Mouse (Mus musculus) gastrocnemius, postnatal 14 days (tissue): ENCODE measurements around the gene Bcl9l. TPM values are rescaled to one million over a fixed set of nuclear protein-coding genes. Genes with fewer than 3 reads are reported as not detected.
A peak's percentile ranks its signal among the peaks of the same experiment; 100 is the strongest.
"Not testable (repeated sequence)": the region's sequence is repeated elsewhere in the genome, so short reads cannot be mapped to it uniquely, and the experiment has no call there.

Experiments
- DNase-seq: peaks from one replicate; pipeline ENCODE4 v3.0.0; 2021; ENCODE audit warnings: mixed read lengths
- intact Hi-C: fragments of 180-260 bp; cut with DNase I; formaldehyde crosslinking; loops from one replicate; pipeline ENCODE4 v1.15.1; 2025; ENCODE audit warnings: low total_unique reads
- long read RNA-seq, 2 experiments: library from polyadenylated mRNA; stranded (forward); transcript quantifications; one replicate each; pipeline ENCODE4 v2.0.0; 2021
- total RNA-seq, 2 experiments: library from RNA; stranded (reverse); gene quantifications; 2 replicates each; pipeline ENCODE4 v1.2.3; 2021

The Bcl9l gene
- 10 to 100 TPM; 38.9 to 44.2 TPM for total RNA-seq
- long read RNA-seq, experiment 1, partial matches to known transcripts = 1 of 5 reads
- long read RNA-seq, experiment 1, other reads (novel, unspliced or antisense) = 4 of 5 reads
- long read RNA-seq, experiment 2, partial matches to known transcripts = 11 of 12 reads
- long read RNA-seq, experiment 2, other reads (novel, unspliced or antisense) = 1 of 12 reads

DNA sequence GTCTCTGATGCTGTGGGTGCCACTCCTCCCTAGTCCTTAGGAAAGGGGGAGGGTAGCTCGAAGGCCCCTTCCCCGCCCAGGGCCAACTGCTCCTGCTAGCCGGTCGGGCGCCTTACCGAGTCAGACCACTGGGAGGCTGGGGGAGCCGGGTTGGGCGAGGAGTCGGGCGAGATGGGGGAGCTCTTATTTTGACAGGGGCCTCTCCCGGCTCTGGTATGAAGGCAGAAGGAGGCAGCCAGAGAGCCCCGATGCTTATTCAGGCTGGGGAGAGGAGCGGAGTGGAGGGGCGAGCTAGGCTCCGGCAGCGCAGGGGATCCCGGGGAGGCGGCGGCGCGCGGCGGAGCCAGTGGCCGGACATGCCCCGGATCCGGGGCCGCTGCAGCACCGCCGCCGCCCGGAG, at the start of gene Bcl9l:
Bcl9l (plus strand) TSS at position 274 of the 400 bp plus-strand sequence.
- intact Hi-C loops = loop anchor here (2.0 to 5.0 kb wide), 2 partner anchors 18 to 350 kb away; partner anchors contain the start of gene Mcam

DNA sequence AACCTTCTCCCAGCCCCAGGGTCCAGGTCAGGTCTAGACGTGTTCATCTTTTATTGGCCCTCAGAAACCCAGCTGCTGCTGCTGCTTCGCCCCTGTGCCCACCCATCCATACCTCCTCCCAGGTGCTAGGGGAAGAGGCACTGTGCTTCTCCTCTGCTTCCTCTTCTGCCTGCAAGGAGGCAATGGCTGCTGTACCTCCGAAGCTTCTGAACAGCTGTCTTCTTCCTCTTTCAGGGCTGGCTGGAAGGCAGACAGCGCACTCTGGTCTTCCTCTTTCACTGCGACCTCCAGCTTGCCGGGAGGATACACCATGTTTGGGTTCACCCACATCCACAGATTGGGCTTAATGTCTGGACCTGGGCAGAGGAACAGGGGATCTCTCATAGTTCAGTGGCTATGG, 46.9 kb upstream of the Bcl9l start:
- intact Hi-C loops = no loop called here
- DNase-seq = no peak

More for the DNA sequence above, at the start of gene Bcl9l:
- DNase-seq = peak; percentile 96

DNA sequence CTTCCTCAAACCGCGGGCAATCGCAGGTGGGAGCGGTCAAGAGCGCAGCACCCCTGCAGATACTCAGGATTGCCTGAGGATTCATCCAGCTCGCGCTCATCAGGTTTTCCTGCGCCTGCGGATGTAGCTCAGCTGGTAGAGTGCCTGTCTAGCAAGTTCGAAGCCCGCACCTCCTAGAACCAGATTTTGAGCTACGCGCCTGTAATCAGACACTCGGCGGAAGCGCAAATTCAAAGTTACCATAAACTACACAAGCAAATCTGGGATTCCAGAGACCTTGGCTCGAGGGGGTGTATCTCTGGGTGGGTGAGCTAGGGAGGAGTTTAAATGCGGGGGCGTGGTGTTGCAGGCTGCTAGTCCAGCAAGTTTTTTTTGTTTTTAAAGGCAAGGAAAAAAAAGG, 41.7 kb upstream of the Bcl9l start, which contains the start of gene Foxr1:
Foxr1 (minus strand) TSS at position 176 of the 400 bp plus-strand sequence.
- no peak for DNase-seq
- intact Hi-C loops = no loop called here

DNA sequence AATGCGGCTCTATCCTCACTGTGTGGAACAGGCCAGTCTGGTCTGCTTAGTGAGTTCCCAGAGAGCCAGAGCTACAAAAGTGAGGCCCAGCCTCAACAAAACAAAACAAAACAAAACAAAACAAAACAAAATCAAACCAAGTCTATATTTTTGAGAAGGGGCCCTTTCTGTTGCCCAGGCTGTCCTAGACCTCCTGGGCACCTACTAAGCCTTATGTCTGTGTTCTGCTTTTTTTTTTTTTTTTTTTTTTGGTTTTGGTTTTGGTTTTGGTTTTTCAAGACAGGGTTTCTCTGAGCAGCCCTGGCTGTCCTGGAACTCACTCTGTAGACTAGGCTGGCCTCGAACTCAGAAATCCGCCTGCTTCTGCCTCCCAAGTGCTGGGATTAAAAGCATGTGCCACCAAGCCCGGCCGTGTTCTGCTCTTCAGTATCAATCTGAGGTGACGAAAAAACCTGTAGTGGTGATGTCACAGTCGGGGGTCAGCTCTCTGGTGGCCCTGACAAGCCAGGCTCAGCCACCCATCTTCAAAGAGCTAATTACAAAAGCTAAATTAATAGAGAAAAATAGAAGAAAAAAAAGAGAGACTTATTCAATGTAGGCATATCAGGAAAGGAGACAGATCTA, 38.1 kb upstream of the Bcl9l start:
- DNase-seq, intact Hi-C loops: not testable (repeated sequence)

DNA sequence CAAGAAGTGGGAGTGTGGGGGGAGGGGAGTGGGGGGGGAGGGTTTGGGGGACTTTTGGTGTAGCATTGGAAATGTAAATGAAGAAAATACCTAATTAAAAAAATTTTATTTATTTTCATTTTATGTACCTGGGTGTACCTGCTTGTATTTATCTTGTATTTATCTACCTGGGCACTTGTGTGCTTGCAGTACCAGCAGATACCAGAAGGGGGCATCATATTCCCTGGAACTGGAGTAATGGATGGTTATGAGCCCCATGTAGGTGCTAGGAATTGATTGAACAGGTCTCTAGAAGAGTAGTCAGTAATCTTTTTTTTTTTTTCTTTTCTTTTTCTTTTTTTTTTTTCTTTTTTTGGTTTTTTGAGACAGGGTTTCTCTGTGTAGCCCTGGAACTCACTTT, 32.2 kb upstream of the Bcl9l start:
- DNase-seq = no peak
- intact Hi-C loops = loop anchor here (5.0 kb wide), 1 partner anchor 197 kb away; no protein-coding TSS in a partner anchor

DNA sequence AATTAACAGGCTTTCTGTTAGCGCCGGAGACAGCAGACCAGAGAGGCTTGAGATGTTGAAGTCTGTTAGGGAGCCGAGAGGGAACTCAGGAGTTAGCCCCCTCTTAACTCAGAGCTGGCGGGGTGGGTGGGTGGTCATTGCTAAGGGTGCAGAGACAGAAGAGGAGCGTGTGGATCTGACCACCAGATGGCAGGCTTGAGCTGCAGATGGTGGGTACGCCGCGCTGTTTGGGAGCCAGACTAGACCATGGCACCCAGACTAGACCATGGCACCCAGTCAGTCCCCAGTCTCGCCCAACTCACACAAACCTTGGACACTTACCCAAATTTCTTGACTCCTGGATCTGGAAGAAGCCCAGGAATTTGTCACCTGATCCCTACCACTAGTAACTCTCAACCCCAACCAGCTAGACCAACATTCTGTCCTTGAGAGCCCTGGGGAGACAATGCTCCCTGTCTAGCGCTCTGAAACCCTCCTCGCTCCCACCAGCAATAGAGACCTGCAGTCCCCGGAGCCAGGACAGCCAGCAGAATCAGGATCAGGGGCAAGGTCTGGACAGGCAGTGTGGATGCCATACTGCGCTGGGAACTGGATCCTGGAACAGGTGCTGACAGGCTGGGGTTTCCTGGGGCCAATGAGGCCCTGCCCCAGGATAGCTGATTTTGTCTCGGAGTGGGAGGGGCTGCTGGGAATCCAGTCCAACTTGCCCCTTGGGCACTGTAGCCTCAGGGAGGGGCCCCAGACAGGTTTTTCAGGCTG, 28.3 kb upstream of the Bcl9l start:
- intact Hi-C loops = loop anchor here (5.0 kb wide), 1 partner anchor 193 kb away; no protein-coding TSS in a partner anchor
- DNase-seq = peak; percentile 85

DNA sequence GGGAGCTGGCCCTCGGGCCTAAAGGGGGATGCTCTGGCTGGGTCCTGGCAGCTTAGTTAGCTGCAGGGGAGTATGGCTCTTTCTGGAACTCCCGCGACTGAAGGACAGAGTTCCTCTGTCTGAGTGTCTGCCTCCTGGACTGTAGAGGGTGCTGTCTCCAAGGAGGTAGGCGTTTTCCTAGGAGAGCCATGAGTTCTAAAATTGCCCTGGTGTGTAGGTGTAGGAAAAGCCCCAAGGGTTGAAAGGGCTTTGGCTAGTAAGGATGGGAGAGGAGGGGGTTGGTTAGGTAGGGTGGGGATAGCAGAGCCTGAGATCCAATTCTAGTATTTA, 27.8 kb upstream of the Bcl9l start, which contains the start of gene Upk2:
Upk2 (minus strand) TSS at position 86 of the 330 bp plus-strand sequence.
- intact Hi-C loops = loop anchor here (5.0 kb wide), 1 partner anchor 192 kb away; no protein-coding TSS in a partner anchor
- no peak for DNase-seq

DNA sequence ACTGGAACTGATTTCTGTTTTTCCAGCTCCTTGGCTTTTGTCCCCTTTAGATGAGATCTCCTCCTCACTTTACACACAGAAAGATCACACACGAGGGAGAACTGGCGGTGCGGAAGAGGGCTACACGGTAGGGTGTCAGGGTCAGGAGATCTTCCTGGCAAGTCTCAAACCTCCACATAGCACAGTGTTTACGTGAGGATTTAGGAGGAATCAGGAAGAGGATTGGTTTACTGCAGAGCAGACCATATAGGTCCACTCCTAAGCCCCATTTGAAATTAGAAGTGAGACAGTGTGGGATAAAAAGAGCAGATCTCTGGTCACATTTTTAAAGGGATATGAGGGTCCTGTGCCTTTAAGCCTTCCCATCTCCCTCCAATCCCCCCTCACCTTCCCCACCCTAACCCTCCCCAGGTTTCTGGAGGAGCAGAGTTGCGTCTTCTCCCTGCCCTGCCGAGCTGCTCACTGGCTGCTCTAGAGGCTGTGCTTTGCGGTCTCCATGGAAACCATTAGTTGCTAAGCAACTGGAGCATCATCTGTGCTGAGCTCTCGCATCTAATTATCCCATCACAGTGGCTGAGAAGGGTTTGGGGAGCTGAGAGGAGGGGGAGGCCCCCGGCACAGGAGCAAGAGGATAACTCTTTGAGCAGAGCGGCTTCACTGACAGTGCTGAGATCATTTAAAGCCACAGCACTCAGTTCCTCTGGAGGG, 25.4 kb upstream of the Bcl9l start:
- intact Hi-C loops = no loop called here
- no peak for DNase-seq

DNA sequence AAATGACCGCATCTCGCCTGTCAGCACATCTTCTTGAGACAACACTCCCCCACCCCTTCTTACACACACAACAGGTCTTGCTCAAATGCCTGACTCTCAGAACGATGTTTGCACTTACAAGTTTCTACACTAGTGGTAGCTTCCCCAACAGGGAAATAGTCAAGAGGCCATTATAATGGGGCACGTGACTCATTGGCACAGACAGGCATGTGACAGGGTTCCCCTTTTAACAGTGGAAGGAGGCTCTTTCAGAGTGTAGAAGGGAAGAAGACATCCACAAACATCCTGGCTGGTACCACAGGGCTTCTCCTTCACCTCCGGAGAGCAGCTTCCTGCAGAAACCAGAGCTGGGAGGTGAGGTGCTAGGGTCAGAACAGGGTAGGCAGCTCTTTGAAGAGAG, 20.7 kb upstream of the Bcl9l start:
- intact Hi-C loops = no loop called here
- DNase-seq = no peak

DNA sequence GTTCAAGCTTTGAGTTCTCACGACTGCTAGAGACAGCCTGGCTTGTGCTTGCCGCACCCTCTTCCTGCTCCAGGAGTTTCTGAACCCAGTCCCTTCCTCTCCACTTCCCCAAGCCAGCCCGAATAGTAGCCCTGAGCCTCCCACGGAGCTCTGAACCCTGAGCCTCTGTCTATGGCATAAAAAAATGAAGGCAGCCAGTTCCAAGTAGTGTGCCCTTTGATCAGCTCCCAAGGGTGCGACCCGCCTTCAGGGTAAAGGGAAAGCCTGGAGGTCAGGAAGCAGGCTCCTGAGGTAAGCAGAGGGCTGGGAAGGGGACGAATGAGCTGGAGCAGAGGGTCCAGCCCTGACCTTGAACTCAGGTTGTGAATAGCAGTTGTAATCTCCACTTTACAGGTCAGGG, 14.4 kb upstream of the Bcl9l start:
- intact Hi-C loops = no loop called here
- DNase-seq = no peak

DNA sequence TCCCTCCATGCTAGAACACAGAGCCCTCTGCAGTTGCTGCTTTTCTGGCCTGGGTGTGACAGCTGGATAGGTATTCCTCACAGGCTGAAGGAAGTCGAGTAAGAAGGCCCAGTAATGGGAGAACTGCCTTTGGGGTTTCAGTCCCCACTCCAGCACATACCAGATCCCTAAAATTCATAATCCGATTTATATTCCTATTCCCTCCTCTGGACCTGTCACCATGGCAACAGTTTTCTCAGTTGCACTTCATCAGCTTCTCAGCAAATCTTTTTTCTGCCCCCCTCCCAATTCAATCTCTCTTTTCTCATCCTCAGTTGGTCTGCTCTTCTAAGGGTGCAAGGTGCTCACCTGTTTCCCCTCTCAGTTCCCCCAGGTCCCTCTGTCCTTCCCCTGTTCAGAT, 13.8 kb upstream of the Bcl9l start:
- DNase-seq = no peak
- intact Hi-C loops = no loop called here

DNA sequence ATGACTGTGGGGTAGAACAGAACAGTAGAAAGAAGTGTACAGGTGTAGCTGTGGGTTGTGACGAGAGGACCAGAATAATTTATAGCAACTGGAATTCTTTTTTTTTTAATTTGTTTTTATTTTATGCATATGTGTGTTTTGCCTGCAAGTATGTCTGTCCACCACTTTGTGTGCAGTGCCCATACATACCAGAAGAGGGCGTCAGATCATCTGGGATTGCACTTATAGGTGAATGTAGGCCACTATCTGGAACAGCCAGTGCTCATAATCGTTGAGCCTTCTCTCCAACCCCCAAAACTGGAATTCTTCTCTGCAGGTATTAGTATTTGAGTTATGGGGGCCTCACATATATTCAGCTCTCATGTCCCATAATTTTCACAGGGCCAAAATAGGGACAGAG, 9.4 kb upstream of the Bcl9l start:
- intact Hi-C loops = loop anchor here (5.0 kb wide), 1 partner anchor 34 kb away; no protein-coding TSS in a partner anchor
- no peak for DNase-seq

DNA sequence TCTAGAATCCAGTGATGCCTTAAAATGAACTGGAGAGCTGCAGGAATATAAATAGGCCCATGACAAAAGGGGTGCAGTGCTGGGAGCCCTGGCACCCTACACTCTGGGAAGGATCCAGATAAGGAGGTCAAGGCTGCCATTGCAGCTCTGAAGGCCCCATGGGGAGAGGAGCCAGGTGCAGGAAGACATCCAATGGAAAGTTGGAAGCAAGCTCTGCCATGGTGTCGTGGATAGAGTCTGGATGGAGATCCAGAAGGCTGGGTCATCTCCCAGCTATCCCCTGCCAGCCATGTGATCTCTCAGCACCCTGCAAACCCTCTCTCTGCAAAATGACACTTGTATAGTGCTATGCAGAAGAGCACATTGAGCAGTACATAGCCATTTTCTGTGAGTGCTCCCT, 8.3 kb upstream of the Bcl9l start:
- intact Hi-C loops = loop anchor here (5.0 kb wide), 1 partner anchor 33 kb away; no protein-coding TSS in a partner anchor
- DNase-seq = peak; percentile 83

DNA sequence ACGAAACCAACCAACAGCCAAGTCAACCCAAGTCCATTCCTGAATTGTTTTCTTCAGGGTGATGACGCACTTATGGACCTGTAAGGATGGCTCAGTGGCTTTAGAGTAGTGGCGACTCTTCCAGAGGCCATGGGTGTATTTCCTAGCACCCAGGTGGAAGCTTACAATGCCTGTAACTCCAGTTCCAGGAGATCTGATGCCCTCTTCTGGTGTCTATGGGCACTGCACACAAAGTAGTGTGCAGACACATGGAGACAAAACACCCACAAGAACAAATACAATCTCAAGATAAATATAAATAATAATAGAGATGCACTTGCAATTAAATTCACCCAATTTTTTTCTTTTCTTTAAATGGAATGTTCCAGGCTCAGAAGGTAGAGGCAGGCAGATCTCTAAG, 6.7 kb upstream of the Bcl9l start:
- no peak for DNase-seq
- intact Hi-C loops = no loop called here

DNA sequence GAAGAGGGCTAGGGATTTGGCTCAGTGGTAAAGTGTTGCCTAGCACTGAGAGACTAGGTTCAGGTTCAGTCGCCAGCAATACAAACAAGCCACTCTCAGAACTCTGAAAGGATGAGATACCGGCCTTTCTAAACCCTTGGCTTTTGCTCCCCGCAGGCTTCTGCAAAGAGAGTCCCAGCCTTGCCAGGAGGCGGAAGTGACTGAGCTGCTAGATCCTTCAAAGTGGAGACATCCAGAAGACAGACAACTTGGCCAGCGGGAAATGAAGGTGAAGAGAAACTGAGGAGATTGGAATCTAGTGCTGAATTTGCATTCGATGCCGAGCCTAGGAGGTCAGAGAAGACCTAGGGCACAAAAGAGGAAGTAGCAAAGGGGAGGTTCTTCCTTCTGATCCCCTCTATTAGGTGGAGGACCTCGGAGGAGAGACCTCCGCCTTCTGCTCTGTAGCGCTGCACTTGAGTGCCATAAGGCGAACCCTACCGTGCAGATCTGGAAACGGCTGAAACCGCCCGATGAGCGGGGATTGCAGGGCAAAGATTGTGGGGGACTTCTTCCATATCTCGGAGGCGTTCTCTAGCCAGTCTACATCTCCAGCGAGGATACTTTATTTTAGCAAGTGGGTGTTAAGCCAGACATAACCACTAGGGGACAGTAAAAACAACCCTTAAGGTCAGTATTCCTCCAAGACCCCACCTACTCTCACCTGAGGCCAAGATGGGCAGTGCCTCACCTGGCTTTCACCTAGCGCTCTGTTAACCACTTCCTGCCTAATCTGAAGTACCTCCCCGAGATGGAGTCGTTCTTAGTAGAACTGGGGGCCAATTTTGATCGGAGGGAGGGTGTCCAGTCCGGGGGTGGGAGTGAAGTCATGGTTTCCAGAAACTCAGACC, 5.0 kb upstream of the Bcl9l start:
- DNase-seq = peak; percentile 22

DNA sequence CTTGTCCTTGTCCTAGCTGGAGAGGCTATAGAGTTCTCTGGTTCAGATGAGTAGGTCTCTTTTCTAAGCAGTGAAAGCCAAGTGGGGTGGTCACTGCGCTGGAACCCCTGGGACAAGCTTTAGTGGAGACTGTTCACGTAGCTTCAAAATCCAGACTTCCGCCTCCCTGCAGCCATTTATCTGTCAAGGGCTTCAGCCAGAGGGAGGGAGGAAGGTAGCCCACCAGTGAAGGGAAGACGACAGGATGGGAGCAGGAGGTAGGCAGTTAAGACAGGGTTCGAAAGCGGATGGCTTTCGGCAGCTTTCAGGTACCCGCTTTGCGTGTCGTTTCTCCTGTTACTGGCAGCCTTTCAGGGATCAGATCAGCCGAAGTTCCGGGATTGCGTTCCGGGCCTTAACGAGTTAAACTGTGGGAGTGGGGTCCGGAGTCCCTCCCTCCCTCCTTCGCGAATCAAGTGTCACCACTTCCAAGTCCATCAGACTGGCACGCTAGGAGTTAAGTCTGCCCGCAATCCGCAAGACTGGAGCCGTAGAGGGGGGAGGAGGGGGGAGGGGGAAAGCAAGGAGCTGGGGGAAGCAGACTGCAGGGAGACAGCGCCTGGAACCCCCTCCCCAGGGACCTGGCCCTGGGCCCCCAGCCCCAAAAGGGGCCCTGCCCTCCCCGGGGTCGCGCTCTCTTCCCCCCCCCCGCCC, 4.2 kb upstream of the Bcl9l start:
- intact Hi-C loops = no loop called here
- DNase-seq = peak; percentile 68

More for the DNA sequence above, 5.0 kb upstream of the Bcl9l start:
- intact Hi-C loops = no loop called here

DNA sequence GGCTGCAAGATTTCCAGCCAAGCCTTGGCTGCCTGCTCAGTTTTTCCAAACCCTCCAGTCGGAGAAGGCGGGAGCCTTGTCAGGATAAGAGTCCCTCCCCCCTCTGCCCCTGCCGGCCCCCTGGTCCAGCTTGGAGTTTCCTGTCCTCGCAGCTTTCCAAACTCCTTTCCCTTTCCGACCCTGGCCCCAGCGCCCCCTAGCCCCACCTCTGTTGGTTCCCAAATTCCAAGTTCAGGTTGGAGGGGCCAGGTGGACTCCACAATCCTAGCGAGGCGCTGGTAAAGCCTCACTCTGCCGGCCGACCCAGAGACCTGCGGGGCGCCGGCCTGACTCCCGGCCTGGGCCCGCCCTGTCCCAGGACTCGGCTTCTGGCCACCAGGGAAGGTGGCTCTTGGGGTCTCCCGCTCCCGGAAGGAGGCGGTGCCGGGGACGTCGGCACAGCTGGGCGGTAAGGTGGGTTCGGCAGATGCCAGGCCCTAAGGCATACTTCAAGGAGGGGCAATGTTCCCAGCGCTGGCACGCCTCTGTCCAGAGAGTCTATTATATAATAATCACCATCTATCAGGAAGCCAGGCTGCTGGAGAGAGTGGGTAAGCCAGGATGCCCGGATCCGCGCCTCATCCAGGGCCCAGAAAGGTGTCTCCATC, 3.5 kb upstream of the Bcl9l start:
- intact Hi-C loops = no loop called here

More for the DNA sequence above, 3.5 kb upstream of the Bcl9l start:
- peak; percentile 85 for DNase-seq
